Mouse (Mus musculus) intestine, embryonic 14.5 days (tissue): ENCODE results near the gene Dscam. TPM values are rescaled to one million over a fixed set of nuclear protein-coding genes. Genes with fewer than 3 reads are reported as not detected.
A peak's percentile ranks its signal among the peaks of the same experiment; 100 is the strongest.

Experiments
- ATAC-seq: fragments of 200-750 bp; cut with Nextera tagmentation; replicated peaks from 2 replicates; pipeline ENCODE4 v1.8.0; 2017; ENCODE audit warnings: low read depth, moderate number of reproducible peaks, moderate TSS enrichment, moderate library complexity; ENCODE audit not compliant: low FRiP score, low TSS enrichment
- DNase-seq: peaks from one replicate; pipeline ENCODE4 v3.0.0-alpha.2; 2018; ENCODE audit warnings: low spot score
- H3K27ac ChIP-seq: fragments of 300-500 bp; sonication (generic); 2 replicates; pipeline ENCODE4 v1.5.1; 2014; ENCODE audit warnings: low read depth, mild to moderate bottlenecking, control low read depth
- H3K27me3 ChIP-seq: fragments of 300-500 bp; sonication (generic); replicated peaks from 2 replicates; pipeline ENCODE4 v1.6.1; 2014; ENCODE audit warnings: low read length, control low read depth; ENCODE audit not compliant: control insufficient read depth, insufficient read depth
- H3K36me3 ChIP-seq: fragments of 300-500 bp; sonication (generic); 2 replicates; pipeline ENCODE4 v1.6.1; 2014; ENCODE audit warnings: low read length, control low read depth; ENCODE audit not compliant: control insufficient read depth, insufficient read depth
- H3K4me1 ChIP-seq: fragments of 300-500 bp; sonication (generic); replicated peaks from 2 replicates; pipeline ENCODE4 v1.6.1; 2014; ENCODE audit warnings: low read length, control low read depth, mixed read lengths; ENCODE audit not compliant: control insufficient read depth, insufficient read depth
- H3K4me2 ChIP-seq: fragments of 300-500 bp; sonication (generic); 2 replicates; pipeline ENCODE4 v1.6.1; 2014; ENCODE audit warnings: low read length
- H3K4me3 ChIP-seq: fragments of 300-500 bp; sonication (generic); 2 replicates; pipeline ENCODE4 v1.5.1; 2014; ENCODE audit warnings: low read depth, low read length, control low read depth, mixed read lengths
- H3K9ac ChIP-seq: fragments of 300-500 bp; sonication (generic); 2 replicates; pipeline ENCODE4 v1.6.1; 2014; ENCODE audit warnings: mild to moderate bottlenecking, low read length
- H3K9me3 ChIP-seq: fragments of 300-500 bp; sonication (generic); 2 replicates; pipeline ENCODE4 v1.6.1; 2016; ENCODE audit warnings: low read length, control low read depth; ENCODE audit not compliant: control insufficient read depth
- WGBS: fragments of 180-500 bp; shearing (Covaris S2); extraction: QIAGEN DNeasy Blood & Tissue Kit; methylation state at CpG from one replicate; pipeline ENCODE4 v1.1.7; 2014; 5-methylcytosine and 5-hydroxymethylcytosine counted together
- polyA plus RNA-seq: library from polyadenylated mRNA; unstranded; fragments of >200 nt; fragmentation: Nextera tagmentation; extraction: Ambion mirVana; gene quantifications from 2 replicates; pipeline ENCODE4 v1.2.1, GENCODE M21; 2014

Dscam gene
- polyA plus RNA-seq, 1 experiment from 2014 or later, result 0.37 TPM

- Histone ChIP-seq H3K27me3 (no peaks in the 10 kb centered on the region), H3K9me3 (no peaks in the 10 kb centered on the region), H3K4me3 (no peak overlapping the region), H3K4me1 (no peaks in the 10 kb centered on the region), H3K9ac (no peak overlapping the region), H3K4me2 (no peak overlapping the region), H3K36me3 (no peaks in the 10 kb centered on the region), H3K27ac (no peak overlapping the region)
- WGBS, result 83% methylated on average over 5 of the region's 5 CpGs
- no peak for DNase-seq
- no peak for ATAC-seq
Observed at GRCm38 (mm10) chr16:96620402-96620801, 550.1 kb downstream of the Dscam start.

- H3K9ac ChIP-seq, result no peak overlapping the region
- no peak overlapping the region for H3K27ac ChIP-seq
- WGBS, result 58% methylated on average over 4 of the region's 4 CpGs
- no peak for ATAC-seq
- no peaks in the 10 kb centered on the region for H3K9me3 ChIP-seq
- H3K27me3 ChIP-seq, result no peaks in the 10 kb centered on the region
- no peak overlapping the region for H3K4me3 ChIP-seq
- H3K4me2 ChIP-seq, result no peak overlapping the region
- H3K4me1 ChIP-seq, result no peaks in the 10 kb centered on the region
- DNase-seq, result no peak
- H3K36me3 ChIP-seq, result no peaks in the 10 kb centered on the region
Observed at GRCm38 (mm10) chr16:96617772-96618171, 552.8 kb downstream of the Dscam start.

GRCm38 (mm10) chr16:96613275-96613674, 557.3 kb downstream of the Dscam start:
- H3K4me3 ChIP-seq, result no peak overlapping the region
- no peak overlapping the region for H3K27ac ChIP-seq
- H3K36me3 ChIP-seq, result no peaks in the 10 kb centered on the region
- H3K9ac ChIP-seq, result no peak overlapping the region
- no peaks in the 10 kb centered on the region for H3K4me1 ChIP-seq
- no peak overlapping the region for H3K4me2 ChIP-seq
- WGBS, result 31% methylated on average over 4 of the region's 4 CpGs
- DNase-seq, result no peak
- no peaks in the 10 kb centered on the region for H3K9me3 ChIP-seq
- no peaks in the 10 kb centered on the region for H3K27me3 ChIP-seq
- ATAC-seq, result no peak

- Histone ChIP-seq H3K9me3 (no peaks in the 10 kb centered on the region), H3K9ac (no peak overlapping the region), H3K36me3 (no peaks in the 10 kb centered on the region), H3K4me2 (no peak overlapping the region), H3K4me1 (no peaks in the 10 kb centered on the region), H3K4me3 (no peak overlapping the region), H3K27me3 (no peaks in the 10 kb centered on the region), H3K27ac (no peak overlapping the region)
- peak; percentile 70 for DNase-seq
- no peak for ATAC-seq
- WGBS, result 84% methylated on average over 1 of the region's 1 CpGs
Observed at GRCm38 (mm10) chr16:96610806-96611205, 559.7 kb downstream of the Dscam start.

- no peak for ATAC-seq
- no peak for DNase-seq
- Histone ChIP-seq H3K9me3 (no peaks in the 10 kb centered on the region), H3K4me1 (no peaks in the 10 kb centered on the region), H3K4me2 (no peak overlapping the region), H3K4me3 (no peak overlapping the region), H3K36me3 (no peaks in the 10 kb centered on the region), H3K27me3 (no peaks in the 10 kb centered on the region), H3K27ac (no peak overlapping the region), H3K9ac (no peak overlapping the region)
- 51% methylated on average over 2 of the region's 2 CpGs for WGBS
Observed at GRCm38 (mm10) chr16:96602206-96602605, 568.3 kb downstream of the Dscam start.

- Histone ChIP-seq H3K4me1 (no peaks in the 10 kb centered on the region), H3K36me3 (no peaks in the 10 kb centered on the region), H3K27me3 (no peaks in the 10 kb centered on the region), H3K9me3 (no peaks in the 10 kb centered on the region), H3K27ac (no peak overlapping the region), H3K4me2 (no peak overlapping the region), H3K4me3 (no peak overlapping the region), H3K9ac (no peak overlapping the region)
- WGBS, result 68% methylated on average over 11 of the region's 11 CpGs
- ATAC-seq (no peak), DNase-seq (no peak)
Observed at GRCm38 (mm10) chr16:96600791-96601190, 569.8 kb downstream of the Dscam start.

GRCm38 (mm10) chr16:96599401-96600060, 571.0 kb downstream of the Dscam start:
- H3K9me3 ChIP-seq, result no peaks in the 10 kb centered on the region
- no peaks in the 10 kb centered on the region for H3K27me3 ChIP-seq
- WGBS, result 74% methylated on average over 3 of the region's 3 CpGs
- H3K4me3 ChIP-seq, result no peak overlapping the region
- no peak for DNase-seq
- H3K36me3 ChIP-seq, result no peaks in the 10 kb centered on the region
- H3K9ac ChIP-seq, result no peak overlapping the region
- no peaks in the 10 kb centered on the region for H3K4me1 ChIP-seq
- H3K27ac ChIP-seq, result no peak overlapping the region
- no peak for ATAC-seq
- H3K4me2 ChIP-seq, result no peak overlapping the region

GRCm38 (mm10) chr16:96575841-96576240, 594.7 kb downstream of the Dscam start:
- H3K36me3 ChIP-seq, result no peaks in the 10 kb centered on the region
- no peak overlapping the region for H3K4me3 ChIP-seq
- no peaks in the 10 kb centered on the region for H3K27me3 ChIP-seq
- ATAC-seq (no peak), DNase-seq (no peak)
- H3K9ac ChIP-seq, result no peak overlapping the region
- H3K4me1 ChIP-seq, result no peaks in the 10 kb centered on the region
- no peak overlapping the region for H3K4me2 ChIP-seq
- WGBS, result 82% methylated on average over 5 of the region's 5 CpGs
- H3K27ac ChIP-seq, result no peak overlapping the region
- H3K9me3 ChIP-seq, result no peaks in the 10 kb centered on the region

- 41% methylated on average over 3 of the region's 3 CpGs for WGBS
- Histone ChIP-seq H3K27me3 (no peaks in the 10 kb centered on the region), H3K9me3 (no peaks in the 10 kb centered on the region), H3K4me3 (no peak overlapping the region), H3K4me2 (no peak overlapping the region), H3K4me1 (0 out of 2 replicates have a peak, but pooled peaks cover 6% of the 10 kb centered on the region), H3K36me3 (no peaks in the 10 kb centered on the region), H3K9ac (no peak overlapping the region), H3K27ac (no peak overlapping the region)
- DNase-seq (no peak), ATAC-seq (no peak)
Observed at GRCm38 (mm10) chr16:96567428-96567827, 603.1 kb downstream of the Dscam start.
